8 mouse cellular contexts compared by ENCODE assay signal in genomic region chr6:67168803-67169202, GRCm38 (mm10).
A peak's percentile ranks its signal among the peaks of the same experiment; 100 is the strongest.
DNase-seq lines count a peak whose midpoint lies in the region; ATAC-seq lines count a peak whose summit lies in the region.

No protein-coding gene starts in this region.

- no peaks in the 10 kb centered on the region for H3K9me3 ChIP-seq in erythroblast, embryonic 14.5 days (ENCODE audit: control insufficient read depth, low read length)
- H3K9me3 ChIP-seq in neural tube, embryonic 11.5 days (ENCODE audit: control insufficient read depth, low read length) = no peaks in the 10 kb centered on the region
- H3K9me3 ChIP-seq in liver, embryonic 15.5 days (replicated peaks) = no peaks in the 10 kb centered on the region

- WGBS in neural tube, embryonic 11.5 days = 31% methylated on average over 2 of the region's 2 CpGs
- 26% methylated on average over 2 of the region's 2 CpGs for WGBS in liver, embryonic 15.5 days (ENCODE audit: insufficient replicate concordance)

- H3K4me1 ChIP-seq in erythroblast, embryonic 14.5 days (ENCODE audit: control insufficient read depth) = peaks cover 55% of the 10 kb centered on the region
- H3K4me1 ChIP-seq in neural tube, embryonic 11.5 days (ENCODE audit: control insufficient read depth, insufficient read depth, low read length) = no peaks in the 10 kb centered on the region
- peaks cover 57% of the 10 kb centered on the region for H3K4me1 ChIP-seq in liver, embryonic 15.5 days (replicated peaks)

- no peak for DNase-seq in neural tube, embryonic 11.5 days (ENCODE audit: low spot score)
- DNase-seq in neural tube, embryonic 10.5 days (ENCODE audit: extremely low spot score, low spot score) = no peak
- DNase-seq in right cerebral cortex, adult 2 months (ENCODE audit: low spot score in 2 of 2) = no peak
- DNase-seq in adrenal gland, postnatal 4 days (ENCODE audit: low spot score in 2 of 2) = no peak
- DNase-seq in cerebellum, adult 11-12 months = no peak

- H3K4me2 ChIP-seq in neural tube, embryonic 11.5 days (ENCODE audit: low read depth) = peak overlapping the region; percentile 44
- H3K4me2 ChIP-seq in liver, embryonic 15.5 days = peak overlapping the region; percentile 62

- peak overlapping the region; percentile 49 for H3K9ac ChIP-seq in neural tube, embryonic 11.5 days (ENCODE audit: low read length)
- 0 out of 2 replicates have a peak overlapping the region, but pooled peaks have one; percentile 35 for H3K9ac ChIP-seq in liver, embryonic 15.5 days

- H3K27me3 ChIP-seq in erythroblast, embryonic 14.5 days (ENCODE audit: control insufficient read depth) = no peaks in the 10 kb centered on the region
- no peaks in the 10 kb centered on the region for H3K27me3 ChIP-seq in neural tube, embryonic 11.5 days (ENCODE audit: control insufficient read depth, insufficient read depth, low read length)
- no peaks in the 10 kb centered on the region for H3K27me3 ChIP-seq in liver, embryonic 15.5 days

- no peak overlapping the region for H3K27ac ChIP-seq in neural tube, embryonic 11.5 days (ENCODE audit: low read depth, low read length)
- H3K27ac ChIP-seq in liver, embryonic 15.5 days (replicated peaks) = peak overlapping the region; percentile 66

- no peak for ATAC-seq in erythroblast, adult 5-6 weeks (replicated peaks; ENCODE audit: low FRiP score, poor library complexity, severe bottlenecking)
- ATAC-seq in neural tube, embryonic 11.5 days (ENCODE audit: insufficient read depth, low FRiP score, low TSS enrichment) = peak; percentile 49
- no peak for ATAC-seq in liver, embryonic 15.5 days (ENCODE audit: insufficient read depth)

- H3K36me3 ChIP-seq in erythroblast, embryonic 14.5 days (ENCODE audit: control insufficient read depth) = no peaks in the 10 kb centered on the region
- no peaks in the 10 kb centered on the region for H3K36me3 ChIP-seq in neural tube, embryonic 11.5 days (ENCODE audit: control insufficient read depth, insufficient read depth, low read length)
- H3K36me3 ChIP-seq in liver, embryonic 15.5 days (replicated peaks) = no peaks in the 10 kb centered on the region

- H3K4me3 ChIP-seq in erythroblast, embryonic 14.5 days (replicated peaks) = peak overlapping the region; percentile 59
- H3K4me3 ChIP-seq in neural tube, embryonic 11.5 days (ENCODE audit: low read depth, low read length) = peak overlapping the region; percentile 36
- peak overlapping the region; percentile 42 for H3K4me3 ChIP-seq in liver, embryonic 15.5 days (replicated peaks)
